Mouse (Mus musculus) lung, postnatal 0 days (tissue): ENCODE results near the gene Slc2a4. TPM values are rescaled to one million over a fixed set of nuclear protein-coding genes. Genes with fewer than 3 reads are reported as not detected.

Source experiments
- ATAC-seq: fragments of 200-750 bp; cut with Nextera tagmentation; 2 replicates; pipeline ENCODE4 v1.8.0; 2017; ENCODE audit warnings: moderate library complexity
- DNase-seq: peaks from one replicate; pipeline ENCODE4 v3.0.0-alpha.2; 2016; ENCODE audit warnings: low spot score
- H3K27ac ChIP-seq: fragments of 300-500 bp; sonication (generic); 2 replicates; pipeline ENCODE4 v1.5.1; 2014; ENCODE audit warnings: antibody characterized with exemption, mild to moderate bottlenecking, low read length, mixed read lengths
- H3K27me3 ChIP-seq: fragments of 300-500 bp; sonication (generic); replicated peaks from 2 replicates; pipeline ENCODE4 v1.6.1; 2014; ENCODE audit warnings: low read length, mixed read lengths; ENCODE audit not compliant: insufficient read depth
- H3K36me3 ChIP-seq: fragments of 300-500 bp; sonication (generic); 2 replicates; pipeline ENCODE4 v1.6.1; 2014; ENCODE audit warnings: low read length, mixed read lengths; ENCODE audit not compliant: insufficient read depth
- H3K4me1 ChIP-seq: fragments of 300-500 bp; sonication (generic); 2 replicates; pipeline ENCODE4 v1.6.1; 2014; ENCODE audit warnings: antibody characterized with exemption, low read depth, low read length, mixed read lengths; ENCODE audit not compliant: insufficient read depth
- H3K4me2 ChIP-seq: fragments of 300-500 bp; sonication (generic); replicated peaks from 2 replicates; pipeline ENCODE4 v1.6.1; 2014; ENCODE audit warnings: low read depth, mild to moderate bottlenecking, low read length, moderate library complexity, mixed read lengths
- H3K4me3 ChIP-seq: fragments of 300-500 bp; sonication (generic); 2 replicates; pipeline ENCODE4 v1.5.1; 2014; ENCODE audit warnings: low read depth, low read length
- H3K9ac ChIP-seq: fragments of 300-500 bp; sonication (generic); replicated peaks from 2 replicates; pipeline ENCODE4 v1.6.1; 2014; ENCODE audit warnings: low read depth, mild to moderate bottlenecking
- H3K9me3 ChIP-seq: fragments of 300-500 bp; sonication (generic); 2 replicates; pipeline ENCODE4 v1.6.1; 2016; ENCODE audit warnings: low read length, mixed read lengths
- CTCF ChIP-seq: IDR thresholded peaks from 2 replicates; pipeline ENCODE4 v1.5.1; 2016; ENCODE audit warnings: antibody characterized with exemption, mild to moderate bottlenecking
- EP300 ChIP-seq: IDR thresholded peaks from 2 replicates; pipeline ENCODE4 v1.6.1; 2016; ENCODE audit warnings: antibody characterized with exemption, mild to moderate bottlenecking, control low read depth
- WGBS: fragments of 180-500 bp; shearing (Covaris S2); extraction: QIAGEN DNeasy Blood & Tissue Kit; methylation state at CpG from one replicate; pipeline ENCODE4 v1.1.7; 2014; 5-methylcytosine and 5-hydroxymethylcytosine counted together
- polyA plus RNA-seq: library from polyadenylated mRNA; unstranded; fragments of >200 nt; fragmentation: Nextera tagmentation; extraction: Ambion mirVana; gene quantifications from 2 replicates; pipeline ENCODE4 v1.2.1, GENCODE M21; 2015

Gene Slc2a4
- polyA plus RNA-seq, 1 experiment from 2014 or later, result 3.7 TPM

- H3K4me2 ChIP-seq, result no peak overlapping the region
- no peak overlapping the region for H3K4me3 ChIP-seq
- TF ChIP-seq CTCF (no peak), EP300 (no peak)
- H3K27ac ChIP-seq, result no peak overlapping the region
- ATAC-seq, result no peak
- H3K27me3 ChIP-seq, result no peaks in the 10 kb centered on the region
- 88% methylated on average over 18 of the region's 18 CpGs for WGBS
- no peaks in the 10 kb centered on the region for H3K9me3 ChIP-seq
- no peak for DNase-seq
- no peak overlapping the region for H3K9ac ChIP-seq
- H3K36me3 ChIP-seq, result no peaks in the 10 kb centered on the region
- no peaks in the 10 kb centered on the region for H3K4me1 ChIP-seq
These were observed 1.7 kb downstream of the Slc2a4 start for GRCm38 (mm10) chr11:69945997-69946891.

DNA sequence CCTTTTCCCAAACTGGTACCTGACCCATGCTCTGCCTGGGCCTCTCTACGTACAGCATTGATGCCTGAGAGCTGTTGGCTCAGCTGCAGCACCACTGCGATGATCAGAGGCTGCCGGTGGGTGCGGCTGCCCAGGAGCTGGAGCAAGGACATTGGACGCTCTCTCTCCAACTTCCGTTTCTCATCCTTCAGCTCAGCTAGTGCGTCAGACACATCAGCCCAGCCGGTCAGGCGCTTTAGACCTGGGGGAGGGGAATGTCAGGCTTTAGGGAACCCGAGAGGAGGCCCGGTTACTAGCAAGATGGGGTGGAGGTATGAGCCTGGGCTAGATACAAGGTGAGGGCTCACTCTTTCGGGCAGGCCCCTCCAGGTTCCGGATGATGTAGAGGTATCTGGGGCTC lies 2.8 kb downstream of the Slc2a4 start:
- Histone ChIP-seq H3K4me1 (no peaks in the 10 kb centered on the region), H3K9ac (no peak overlapping the region), H3K27me3 (no peaks in the 10 kb centered on the region), H3K27ac (no peak overlapping the region), H3K4me2 (no peak overlapping the region), H3K4me3 (no peak overlapping the region), H3K36me3 (no peaks in the 10 kb centered on the region), H3K9me3 (no peaks in the 10 kb centered on the region)
- DNase-seq, result no peak
- TF ChIP-seq CTCF (no peak), EP300 (no peak)
- ATAC-seq, result no peak
- 61% methylated on average over 13 of the region's 13 CpGs for WGBS

GRCm38 (mm10) chr11:69940962-69941361 lies 7.0 kb downstream of the Slc2a4 start:
- WGBS, result 74% methylated on average over 4 of the region's 4 CpGs
- no peaks in the 10 kb centered on the region for H3K36me3 ChIP-seq
- H3K4me2 ChIP-seq, result no peak overlapping the region
- H3K4me1 ChIP-seq, result peaks cover 9% of the 10 kb centered on the region; the same call in 1 of the 2 replicates
- TF ChIP-seq CTCF, result no peak
- ATAC-seq (no peak), DNase-seq (no peak)
- H3K27me3 ChIP-seq, result peaks cover 9% of the 10 kb centered on the region; the same call in 1 of the 2 replicates
- H3K4me3 ChIP-seq, result no peak overlapping the region
- H3K9ac ChIP-seq, result no peak overlapping the region
- no peak overlapping the region for H3K27ac ChIP-seq
- H3K9me3 ChIP-seq, result no peaks in the 10 kb centered on the region

DNA sequence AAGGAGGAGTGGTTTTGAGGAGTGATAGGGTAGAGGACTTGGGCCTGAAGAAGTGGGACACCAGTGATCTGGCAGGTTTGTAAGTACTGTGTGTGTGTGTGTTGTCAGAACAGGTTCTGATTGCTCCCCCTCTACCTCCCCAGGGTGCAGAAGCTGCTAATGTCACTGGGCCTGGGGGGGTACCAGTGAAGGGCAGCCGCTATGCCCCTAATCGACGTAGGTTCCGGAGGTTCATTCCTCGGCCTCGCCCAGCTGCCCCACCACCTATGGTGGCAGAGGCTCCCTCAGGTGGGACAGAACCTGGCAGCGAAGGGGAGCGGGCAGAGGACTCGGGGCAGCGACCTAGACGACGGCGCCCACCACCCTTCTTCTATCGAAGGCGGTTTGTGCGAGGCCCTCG lies 8.3 kb downstream of the Slc2a4 start:
- Histone ChIP-seq H3K36me3 (no peaks in the 10 kb centered on the region), H3K4me1 (peaks cover 13% of the 10 kb centered on the region; the same call in 1 of the 2 replicates), H3K27ac (no peak overlapping the region), H3K4me2 (no peak overlapping the region), H3K27me3 (peaks cover 13% of the 10 kb centered on the region; the same call in 1 of the 2 replicates), H3K9me3 (no peaks in the 10 kb centered on the region), H3K4me3 (no peak overlapping the region), H3K9ac (no peak overlapping the region)
- DNase-seq, result no peak
- no peak for ATAC-seq
- no peak for TF ChIP-seq EP300
- TF ChIP-seq CTCF, result no peak
- WGBS, result 93% methylated on average over 17 of the region's 17 CpGs

DNA sequence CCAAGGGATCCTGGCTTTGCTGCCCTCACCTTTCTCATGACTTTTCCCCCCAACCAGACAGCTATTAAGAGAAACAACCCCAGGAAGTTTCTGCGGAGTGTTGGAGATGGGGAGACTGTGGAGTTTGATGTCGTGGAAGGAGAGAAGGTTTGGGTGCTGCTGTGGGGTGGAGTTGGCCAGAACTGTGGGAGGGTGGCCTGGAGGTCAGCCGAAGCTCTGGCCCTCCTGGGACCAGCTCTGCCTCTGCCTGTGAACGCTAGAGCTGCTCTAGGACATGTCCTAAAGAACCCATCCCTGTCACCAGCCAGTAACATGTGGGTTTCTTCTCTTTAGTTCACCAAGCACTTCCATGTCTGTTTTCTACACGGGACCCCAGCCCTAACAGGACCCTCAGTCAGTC lies 8.8 kb downstream of the Slc2a4 start:
- H3K9ac ChIP-seq, result no peak overlapping the region
- WGBS, result 58% methylated on average over 5 of the region's 5 CpGs
- no peak for DNase-seq

GRCm38 (mm10) chr11:69938401-69938979 lies 9.5 kb downstream of the Slc2a4 start:
- Histone ChIP-seq H3K4me3 (no peak overlapping the region), H3K4me2 (no peak overlapping the region), H3K9ac (no peak overlapping the region), H3K27me3 (peaks cover 13% of the 10 kb centered on the region; the same call in 1 of the 2 replicates), H3K36me3 (no peaks in the 10 kb centered on the region), H3K27ac (no peak overlapping the region), H3K9me3 (no peaks in the 10 kb centered on the region), H3K4me1 (peaks cover 15% of the 10 kb centered on the region; the same call in 1 of the 2 replicates)
- no peak for DNase-seq
- WGBS, result 29% methylated on average over 9 of the region's 9 CpGs
- no peak for ATAC-seq
- TF ChIP-seq EP300 (no peak), CTCF (no peak)

More for the DNA sequence above, 8.8 kb downstream of the Slc2a4 start:
- Histone ChIP-seq H3K36me3 (no peaks in the 10 kb centered on the region), H3K27me3 (peaks cover 13% of the 10 kb centered on the region; the same call in 1 of the 2 replicates), H3K4me1 (peaks cover 15% of the 10 kb centered on the region; the same call in 1 of the 2 replicates), H3K4me2 (no peak overlapping the region), H3K4me3 (no peak overlapping the region), H3K27ac (no peak overlapping the region), H3K9me3 (no peaks in the 10 kb centered on the region)
- TF ChIP-seq CTCF (no peak), EP300 (no peak)
- no peak for ATAC-seq
